Comparison of ENCODE assay signal across 8 mouse cellular contexts in genomic region chr11:104232141-104233061, GRCm38 (mm10). TPM values are rescaled to one million over a fixed set of nuclear protein-coding genes. Genes with fewer than 3 reads are reported as not detected.
DNase-seq lines count a peak whose midpoint lies in the region; ATAC-seq lines count a peak whose summit lies in the region.

No protein-coding gene starts in this region.

- ATAC-seq in heart, embryonic 15.5 days (replicated peaks; ENCODE audit: insufficient number of reproducible peaks, insufficient read depth, low FRiP score, low read depth) = no peak
- no peak for ATAC-seq in liver, embryonic 15.5 days (ENCODE audit: insufficient read depth)
- no peak for ATAC-seq in erythroid progenitor cell, adult 5-6 weeks (replicated peaks; ENCODE audit: low FRiP score, poor library complexity, severe bottlenecking)

- H3K4me3 ChIP-seq in embryonic facial prominence, embryonic 10.5 days = peak overlapping the region; percentile 68
- peak overlapping the region; percentile 69 for H3K4me3 ChIP-seq in heart, embryonic 15.5 days
- peak overlapping the region; percentile 56 for H3K4me3 ChIP-seq in liver, embryonic 15.5 days (replicated peaks)

- DNase-seq in urinary bladder, postnatal 25 days (ENCODE audit: low spot score) = peak; percentile 8
- DNase-seq in urinary bladder, postnatal 10 days (ENCODE audit: low spot score) = no peak
- peak; percentile 57 for DNase-seq in embryonic facial prominence, embryonic 10.5 days (ENCODE audit: low spot score)
- DNase-seq in kidney, postnatal 14 days = peak; percentile 56
- peak; percentile 58 for DNase-seq in retina, embryonic 14.5 days (ENCODE audit: low spot score)

- H3K4me1 ChIP-seq in embryonic facial prominence, embryonic 10.5 days = peaks cover 63% of the 10 kb centered on the region
- H3K4me1 ChIP-seq in heart, embryonic 15.5 days (replicated peaks) = peaks cover 30% of the 10 kb centered on the region
- peaks cover 19% of the 10 kb centered on the region; the same call in 1 of the 2 replicates for H3K4me1 ChIP-seq in liver, embryonic 15.5 days (replicated peaks)

- under 1% methylated on average over 72 of the region's 72 CpGs for WGBS in embryonic facial prominence, embryonic 10.5 days
- WGBS in heart, embryonic 15.5 days = 1% methylated on average over 72 of the region's 72 CpGs
- WGBS in liver, embryonic 15.5 days (ENCODE audit: insufficient replicate concordance) = 2% methylated on average over 72 of the region's 72 CpGs

- H3K36me3 ChIP-seq in embryonic facial prominence, embryonic 10.5 days (replicated peaks) = no peaks in the 10 kb centered on the region
- no peaks in the 10 kb centered on the region for H3K36me3 ChIP-seq in heart, embryonic 15.5 days
- no peaks in the 10 kb centered on the region for H3K36me3 ChIP-seq in liver, embryonic 15.5 days (replicated peaks)

- peak overlapping the region; percentile 100 for H3K4me2 ChIP-seq in heart, embryonic 15.5 days
- H3K4me2 ChIP-seq in liver, embryonic 15.5 days = peak overlapping the region; percentile 78

- no peaks in the 10 kb centered on the region for H3K9me3 ChIP-seq in embryonic facial prominence, embryonic 10.5 days
- no peaks in the 10 kb centered on the region for H3K9me3 ChIP-seq in heart, embryonic 15.5 days (replicated peaks)
- H3K9me3 ChIP-seq in liver, embryonic 15.5 days (replicated peaks) = no peaks in the 10 kb centered on the region

- no peak overlapping the region for H3K27ac ChIP-seq in embryonic facial prominence, embryonic 10.5 days (replicated peaks)
- no peak overlapping the region for H3K27ac ChIP-seq in heart, embryonic 15.5 days
- no peak overlapping the region for H3K27ac ChIP-seq in liver, embryonic 15.5 days (replicated peaks)

- H3K27me3 ChIP-seq in embryonic facial prominence, embryonic 10.5 days (replicated peaks; ENCODE audit: low read depth, poor library complexity, severe bottlenecking) = peaks cover 81% of the 10 kb centered on the region
- H3K27me3 ChIP-seq in heart, embryonic 15.5 days = peaks cover 64% of the 10 kb centered on the region
- peaks cover 86% of the 10 kb centered on the region for H3K27me3 ChIP-seq in liver, embryonic 15.5 days

- peak overlapping the region; percentile 63; the same call in 1 of the 2 replicates for H3K9ac ChIP-seq in heart, embryonic 15.5 days
- no peak overlapping the region for H3K9ac ChIP-seq in liver, embryonic 15.5 days

RNA-seq across cellular contexts. Expression of gene Mapt, which starts 1.2 kb away (rescaled TPM):
- polyA plus RNA-seq in embryonic facial prominence, embryonic 10.5 days (2016; fragmentation: Nextera tagmentation; extraction: Ambion mirVana) = 10.7 and 14.7 TPM in 2 replicates
- 1.2 and 5.7 TPM in 2 replicates for polyA plus RNA-seq in heart, embryonic 15.5 days (2015; fragmentation: Nextera tagmentation; extraction: Ambion mirVana)
- polyA plus RNA-seq in liver, embryonic 15.5 days (2015; fragmentation: Nextera tagmentation; extraction: Ambion mirVana) = 0.44 and 0.46 TPM in 2 replicates
- not detected in 2 replicates for total RNA-seq in erythroid progenitor cell, adult 5-6 weeks (2015; ENCODE audit: low replicate concordance)
- total RNA-seq in erythroid progenitor cell, adult 5-6 weeks (2017; ENCODE audit: low replicate concordance) = 2.7 TPM in 1 of 2 replicates, not detected in the other

RNA-seq across cellular contexts. Expression of gene Sppl2c, which starts 46.3 kb away (rescaled TPM):
- polyA plus RNA-seq in embryonic facial prominence, embryonic 10.5 days (2016; fragmentation: Nextera tagmentation; extraction: Ambion mirVana) = not detected in 2 replicates
- not detected in 2 replicates for polyA plus RNA-seq in heart, embryonic 15.5 days (2015; fragmentation: Nextera tagmentation; extraction: Ambion mirVana)
- not detected in 2 replicates for polyA plus RNA-seq in liver, embryonic 15.5 days (2015; fragmentation: Nextera tagmentation; extraction: Ambion mirVana)
- not detected in 2 replicates for total RNA-seq in erythroid progenitor cell, adult 5-6 weeks (2015; ENCODE audit: low replicate concordance)
- total RNA-seq in erythroid progenitor cell, adult 5-6 weeks (2017; ENCODE audit: low replicate concordance) = not detected in 2 replicates
